Mouse (Mus musculus) layer of hippocampus, postnatal 10 days (tissue): ENCODE data around the gene A630076J17Rik. TPM values are rescaled to one million over a fixed set of nuclear protein-coding genes. Genes with fewer than 3 reads are reported as not detected.

ENCODE experiments used
- DNase-seq, 2 experiments: peaks; one replicate each; pipeline ENCODE4 v3.0.0; 2021; ENCODE audit warnings: low spot score in 2 of 2
- long read RNA-seq: library from polyadenylated mRNA; stranded (forward); transcript quantifications from one replicate; pipeline ENCODE4 v2.0.0, GENCODE M21; 2023
- total RNA-seq, 2 experiments: library from RNA; stranded (reverse); gene quantifications; 2 replicates each; pipeline ENCODE4 v1.2.3; 2021

Gene A630076J17Rik
- total RNA-seq, result not detected
- long read RNA-seq, result 0 reads

DNA sequence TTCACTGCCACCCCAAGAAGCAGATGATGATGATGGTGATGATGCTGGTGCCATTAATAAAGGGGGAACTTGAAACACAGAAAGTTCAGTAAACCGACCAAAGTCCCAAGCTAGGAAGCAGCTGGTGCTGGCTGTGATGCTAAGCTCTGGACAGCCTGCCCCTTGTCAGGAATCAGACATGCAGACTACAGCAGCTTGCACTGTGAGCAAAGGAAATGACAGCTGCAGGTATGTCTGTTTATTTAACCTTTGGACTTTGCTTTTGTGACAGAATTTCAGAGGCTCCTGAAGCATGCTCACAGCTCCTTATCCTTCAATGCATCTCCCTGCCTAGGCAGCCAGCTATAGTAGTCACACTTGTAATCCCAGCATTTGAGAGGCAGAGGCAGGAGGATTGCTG is at the start of gene A630076J17Rik:
TSS of gene A630076J17Rik (plus strand) at position 88 of the 400 bp plus-strand sequence.
- DNase-seq, result no peak

GRCm38 (mm10) chr3:107180860-107181259 is 49.6 kb upstream of the A630076J17Rik start:
- DNase-seq, result no peak

DNA sequence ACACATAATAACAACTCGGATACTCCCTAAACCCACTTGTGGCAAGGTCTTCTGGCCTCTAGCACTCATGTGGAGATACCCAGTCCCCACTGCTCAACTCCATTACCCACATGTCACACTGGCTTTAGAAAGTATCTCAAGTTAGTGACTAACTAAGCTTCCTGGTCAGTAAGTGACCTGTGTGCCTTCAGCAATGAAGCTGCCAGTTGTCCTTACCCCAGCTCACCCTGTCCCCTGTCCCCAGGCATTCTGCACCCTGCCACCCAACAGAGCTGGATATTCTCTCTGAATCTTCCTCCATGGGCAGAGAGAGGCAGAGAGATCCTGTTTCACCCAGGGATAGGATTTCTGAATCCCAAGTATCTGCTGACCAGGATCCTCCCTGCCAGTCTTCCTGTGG is 47.7 kb upstream of the A630076J17Rik start, which contains the start of gene Kcna10:
TSS of gene Kcna10 (plus strand) at position 301 of the 400 bp plus-strand sequence.
- DNase-seq, result no peak

DNA sequence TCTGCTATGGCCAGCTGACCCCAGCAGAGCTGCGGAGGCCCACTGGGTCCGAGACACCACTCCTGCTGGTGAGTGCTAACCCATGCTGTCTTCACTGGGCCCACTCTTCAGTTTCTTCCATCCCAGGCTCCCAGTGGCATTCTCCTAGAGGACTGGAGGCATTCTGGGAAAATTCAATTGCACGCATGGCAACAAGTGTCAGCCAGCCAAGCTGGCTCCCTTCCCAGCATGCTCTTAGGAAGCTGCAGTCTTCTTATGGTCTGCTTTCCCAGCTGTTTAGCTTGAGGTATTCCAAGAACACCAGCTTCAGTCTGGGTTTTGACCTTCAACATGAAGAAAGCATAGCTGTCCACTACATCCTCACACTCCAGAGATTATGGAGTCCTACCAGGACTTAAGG is 47.2 kb upstream of the A630076J17Rik start:
- DNase-seq, result no peak

DNA sequence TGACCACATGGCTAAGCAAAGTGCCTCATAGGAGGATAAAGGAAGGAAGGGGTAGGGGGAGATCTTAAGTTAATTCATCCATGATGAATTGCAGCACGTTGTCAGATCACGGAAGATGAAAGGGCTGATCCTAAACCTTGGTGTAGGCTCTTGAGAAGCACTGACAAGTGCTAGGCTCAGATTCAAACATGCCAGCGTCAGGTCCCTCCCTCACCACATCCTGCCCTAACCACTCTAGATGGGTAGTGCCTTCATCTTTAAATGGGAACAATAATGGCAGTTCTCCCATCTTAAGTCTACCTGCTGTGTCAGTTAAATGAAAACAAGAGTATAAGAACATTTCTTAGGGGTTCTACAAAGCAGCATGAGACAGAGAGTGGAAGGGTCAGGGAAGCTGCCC is 44.8 kb upstream of the A630076J17Rik start:
- DNase-seq, result no peak

GRCm38 (mm10) chr3:107187022-107187421 is 43.4 kb upstream of the A630076J17Rik start:
- DNase-seq, result no peak

DNA sequence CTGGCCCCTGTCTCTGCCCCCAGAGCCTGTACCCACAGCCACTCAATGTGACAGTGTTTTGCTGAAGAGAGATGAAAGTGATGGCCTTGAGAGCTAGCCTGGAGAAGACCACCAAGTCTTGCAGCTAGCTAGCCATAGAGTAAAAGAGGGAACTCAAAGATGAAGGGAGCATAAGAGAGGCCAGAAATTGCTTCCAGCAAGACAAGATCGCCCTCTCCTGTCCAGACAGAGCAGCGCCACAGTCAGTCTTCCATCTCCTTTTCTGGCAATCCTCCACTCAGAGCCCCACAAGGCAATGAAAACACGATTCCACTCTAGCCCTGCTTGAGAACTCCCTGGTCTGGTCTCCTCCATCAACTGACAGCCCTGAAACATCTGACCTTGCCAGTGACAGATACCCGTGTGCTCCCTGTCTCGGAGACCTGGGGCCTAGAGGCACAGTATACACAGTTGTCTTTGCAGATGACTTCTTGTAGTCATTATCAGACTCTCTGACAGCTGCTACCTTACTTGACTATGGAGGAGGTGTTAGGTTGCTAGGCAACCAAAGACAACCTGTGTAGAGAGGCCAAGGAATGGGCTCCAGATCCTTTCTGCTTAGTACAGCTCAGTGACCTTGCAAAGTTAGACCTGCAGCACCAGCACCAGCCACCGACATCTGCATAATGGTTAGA is 42.1 kb upstream of the A630076J17Rik start:
- DNase-seq, result peak; percentile 78 to 82

GRCm38 (mm10) chr3:107201310-107202180 is 28.9 kb upstream of the A630076J17Rik start:
- DNase-seq, result no peak

- DNase-seq, result no peak
Measured at GRCm38 (mm10) chr3:107204413-107204812, 26.0 kb upstream of the A630076J17Rik start.

DNA sequence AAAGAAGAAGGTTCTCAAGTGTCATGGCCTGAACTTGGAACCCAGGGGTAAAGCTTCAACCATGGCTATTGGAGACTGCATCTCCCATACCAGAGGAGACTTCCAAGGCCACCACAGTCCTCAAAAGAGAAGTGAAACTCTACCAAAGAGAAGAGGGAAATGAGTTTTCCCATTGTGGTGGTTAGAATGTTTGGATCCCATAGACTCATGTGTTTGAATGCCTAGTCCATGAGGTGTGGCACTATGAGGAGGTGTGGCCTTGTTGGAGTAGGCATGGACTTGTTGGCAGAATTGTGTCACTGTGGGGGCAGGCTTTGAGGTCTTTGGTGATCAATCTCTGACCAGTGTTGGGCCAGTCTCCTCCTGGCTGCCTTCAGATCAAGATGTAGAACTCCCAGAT is 25.2 kb upstream of the A630076J17Rik start:
- DNase-seq, result no peak

DNA sequence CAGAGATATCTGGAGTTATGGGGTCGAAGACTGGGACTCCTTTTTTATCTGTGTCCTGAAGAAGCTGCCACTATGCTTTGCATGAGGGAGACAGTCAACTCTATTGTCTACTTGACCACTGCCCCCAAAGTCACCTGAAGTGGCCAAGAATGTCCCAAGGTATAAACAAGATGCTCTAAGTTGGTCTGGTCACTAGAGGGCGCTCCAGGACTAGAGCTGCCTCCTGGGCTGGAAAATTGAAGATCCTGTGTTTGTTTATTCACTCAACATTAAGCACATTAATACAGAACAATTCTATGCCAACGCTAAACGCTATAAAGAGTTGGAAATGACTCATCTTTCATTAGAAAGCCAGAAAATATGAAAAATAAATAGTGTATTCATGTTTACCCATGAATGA is 24.4 kb upstream of the A630076J17Rik start:
- peak; percentile 77 to 82 for DNase-seq

DNA sequence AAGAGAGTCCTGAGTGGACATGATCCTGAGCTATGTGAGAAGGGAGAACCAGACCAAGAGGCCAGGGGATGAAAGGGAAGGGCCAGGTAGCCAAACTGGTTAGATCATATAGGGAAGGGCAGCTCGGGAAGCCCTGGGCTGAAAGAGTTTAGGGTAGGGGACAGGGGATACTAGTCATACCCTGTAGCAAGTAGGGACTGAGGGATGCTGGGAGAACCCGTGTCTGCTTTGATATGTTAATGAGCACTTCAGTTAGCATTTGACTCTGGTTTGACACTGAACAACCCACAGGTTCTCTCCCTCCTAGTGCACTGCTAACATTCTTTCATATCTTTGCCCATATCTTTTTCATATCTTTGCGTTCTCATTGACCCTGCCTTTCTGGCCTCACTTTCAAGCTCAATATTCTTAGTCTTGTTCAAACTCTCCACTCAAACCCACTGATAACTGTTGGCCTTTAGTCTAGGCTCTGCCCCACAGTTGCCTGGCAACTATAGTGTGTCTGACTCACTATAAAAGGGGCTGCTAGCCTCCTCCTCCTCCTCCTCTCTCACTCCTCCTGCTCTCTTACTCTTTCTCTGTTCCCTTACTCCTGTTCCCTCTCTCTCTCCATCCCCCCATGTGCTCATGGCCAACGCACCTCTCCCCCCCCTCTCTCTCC is 23.8 kb upstream of the A630076J17Rik start:
- DNase-seq, result no peak

GRCm38 (mm10) chr3:107207625-107208253 is 22.7 kb upstream of the A630076J17Rik start:
- DNase-seq, result no peak

DNA sequence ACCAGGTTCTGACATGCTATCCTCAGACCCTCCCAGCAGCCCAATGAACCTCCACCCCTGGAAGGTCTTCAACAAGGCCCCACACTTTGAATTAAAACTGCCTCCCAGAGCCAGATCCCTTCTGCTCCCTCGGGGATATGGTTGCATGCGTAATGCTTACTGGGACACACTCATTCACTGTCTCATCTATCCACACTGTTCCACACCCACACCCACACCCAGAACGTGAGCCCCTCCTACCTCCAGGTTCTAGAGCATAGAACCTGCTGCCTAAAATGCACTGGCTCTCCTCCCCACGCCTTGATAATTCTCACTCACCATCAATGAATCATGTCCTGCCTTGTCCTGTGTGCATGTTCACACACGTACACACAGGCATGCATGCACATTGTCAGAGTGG is 15.8 kb upstream of the A630076J17Rik start:
- DNase-seq, result no peak

GRCm38 (mm10) chr3:107216400-107217100 is 13.9 kb upstream of the A630076J17Rik start:
- DNase-seq, result no peak

- DNase-seq, result no peak
Measured at GRCm38 (mm10) chr3:107217101-107217480, 13.3 kb upstream of the A630076J17Rik start.

- no peak for DNase-seq
Measured at GRCm38 (mm10) chr3:107218572-107218971, 11.8 kb upstream of the A630076J17Rik start.

GRCm38 (mm10) chr3:107221608-107222007 is 8.8 kb upstream of the A630076J17Rik start, which contains the start of gene Cym:
Cym (minus strand) TSS chr3:107221732.
- DNase-seq, result no peak

GRCm38 (mm10) chr3:107223230-107223629 is 7.2 kb upstream of the A630076J17Rik start:
- DNase-seq, result no peak

DNA sequence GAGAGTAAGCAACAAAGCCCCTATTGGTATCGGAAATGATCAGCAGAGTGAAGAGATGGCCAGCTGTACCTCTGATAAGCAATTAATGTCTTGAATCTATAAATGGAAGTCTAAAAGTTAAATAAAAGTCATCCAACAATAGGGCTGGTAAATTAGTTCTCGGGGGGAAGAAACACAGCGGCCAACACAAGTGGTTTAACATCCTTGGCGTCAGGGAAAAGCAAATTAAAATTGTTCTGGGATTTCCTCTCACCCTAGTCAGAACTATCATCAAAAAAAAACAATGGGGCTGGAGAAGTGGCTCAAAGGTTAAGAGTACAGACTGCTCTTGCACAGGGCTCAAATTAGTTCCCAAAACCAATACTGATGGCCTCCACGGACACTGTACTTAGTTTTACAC is 4.6 kb upstream of the A630076J17Rik start:
- no peak for DNase-seq

DNA sequence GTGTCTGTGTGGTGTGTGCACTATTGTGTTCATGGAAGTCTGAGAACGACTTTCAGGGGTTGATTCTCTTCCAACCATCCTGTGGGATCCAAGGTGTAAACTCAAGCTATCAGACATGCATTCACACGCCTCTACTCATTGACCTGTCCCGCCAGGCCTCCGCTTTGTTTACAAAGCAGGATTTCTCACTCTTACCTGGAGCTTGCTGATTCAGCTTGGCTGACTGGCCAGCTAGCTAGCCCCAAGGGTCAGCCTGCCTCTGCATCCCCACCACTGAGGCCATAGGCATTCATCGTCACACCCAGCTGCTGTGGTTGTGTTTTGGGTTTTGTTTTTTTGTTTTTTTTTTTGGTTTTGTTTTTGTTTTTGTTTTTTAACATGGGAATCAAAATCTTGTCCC is 1.2 kb upstream of the A630076J17Rik start:
- DNase-seq, result no peak
